Mouse (Mus musculus) liver, embryonic 11.5 days (tissue): ENCODE results near the gene Nkpd1. TPM values are rescaled to one million over a fixed set of nuclear protein-coding genes. Genes with fewer than 3 reads are reported as not detected.

Source experiments
- ATAC-seq: fragments of 200-750 bp; cut with Nextera tagmentation; replicated peaks from 2 replicates; pipeline ENCODE4 v1.8.0; 2017; ENCODE audit warnings: moderate number of reproducible peaks, mild to moderate bottlenecking, moderate TSS enrichment, moderate library complexity; ENCODE audit not compliant: low FRiP score
- DNase-seq: peaks from one replicate; pipeline ENCODE4 v3.0.0-alpha.2; 2017; ENCODE audit warnings: low spot score
- H3K27ac ChIP-seq: fragments of 300-500 bp; sonication (generic); 2 replicates; pipeline ENCODE4 v1.5.1; 2014; ENCODE audit warnings: mild to moderate bottlenecking, low read depth, low read length, control low read depth
- H3K27me3 ChIP-seq: fragments of 300-500 bp; sonication (generic); replicated peaks from 2 replicates; pipeline ENCODE4 v1.6.1; 2014; ENCODE audit warnings: low read length, mixed read lengths; ENCODE audit not compliant: control insufficient read depth, insufficient read depth
- H3K36me3 ChIP-seq: fragments of 300-500 bp; sonication (generic); 2 replicates; pipeline ENCODE4 v1.6.1; 2014; ENCODE audit warnings: mild to moderate bottlenecking, low read length, moderate library complexity, mixed read lengths; ENCODE audit not compliant: control insufficient read depth, insufficient read depth
- H3K4me1 ChIP-seq: fragments of 300-500 bp; sonication (generic); replicated peaks from 2 replicates; pipeline ENCODE4 v1.6.1; 2014; ENCODE audit warnings: low read length, mixed read lengths; ENCODE audit not compliant: control insufficient read depth, insufficient read depth
- H3K4me2 ChIP-seq: fragments of 300-500 bp; sonication (generic); 2 replicates; pipeline ENCODE4 v1.6.1; 2014; ENCODE audit warnings: mild to moderate bottlenecking, control low read depth, moderate library complexity
- H3K4me3 ChIP-seq: fragments of 300-500 bp; sonication (generic); 2 replicates; pipeline ENCODE4 v1.5.1; 2014; ENCODE audit warnings: low read depth, low read length, control low read depth
- H3K9ac ChIP-seq: fragments of 300-500 bp; sonication (generic); 2 replicates; pipeline ENCODE4 v1.6.1; 2014; ENCODE audit warnings: low read depth, low read length, control low read depth
- H3K9me3 ChIP-seq: fragments of 300-500 bp; sonication (generic); 2 replicates; pipeline ENCODE4 v1.6.1; 2016; ENCODE audit warnings: low read length, inconsistent platforms, mixed read lengths; ENCODE audit not compliant: control insufficient read depth
- whole genome bisulfite sequencing: fragments of 180-500 bp; shearing (Covaris S2); extraction: QIAGEN DNeasy Blood & Tissue Kit; methylation state at CpG from one replicate; pipeline ENCODE4 v1.1.7; 2014; 5-methylcytosine and 5-hydroxymethylcytosine counted together
- polyA plus RNA-seq: library from polyadenylated mRNA; unstranded; fragments of >200 nt; fragmentation: Nextera tagmentation; extraction: Ambion mirVana; gene quantifications from 2 replicates; pipeline ENCODE4 v1.2.1, GENCODE M21; 2014

Nkpd1 gene
- polyA plus RNA-seq, 1 experiment from 2014 or later: not detected

- WGBS: 59% methylated on average over 2 of the region's 2 CpGs
- no peak overlapping the region for H3K4me3 ChIP-seq
- H3K27me3 ChIP-seq: peaks cover 56% of the 10 kb centered on the region
- peaks cover 19% of the 10 kb centered on the region for H3K4me1 ChIP-seq
- peaks cover 8% of the 10 kb centered on the region; the same call in 1 of the 2 replicates for H3K36me3 ChIP-seq
- no peak overlapping the region for H3K9ac ChIP-seq
- H3K4me2 ChIP-seq: no peak overlapping the region
- no peaks in the 10 kb centered on the region for H3K9me3 ChIP-seq
- no peak for ATAC-seq
- no peak overlapping the region for H3K27ac ChIP-seq
- no peak for DNase-seq
These were observed 7.5 kb downstream of the Nkpd1 start for GRCm38 (mm10) chr7:19525105-19525481.

- H3K36me3 ChIP-seq: peaks cover 54% of the 10 kb centered on the region
- 81% methylated on average over 10 of the region's 10 CpGs for WGBS
- H3K9me3 ChIP-seq: no peaks in the 10 kb centered on the region
- DNase-seq: no peak
- no peak overlapping the region for H3K4me2 ChIP-seq
- no peak overlapping the region for H3K4me3 ChIP-seq
- no peaks in the 10 kb centered on the region for H3K27me3 ChIP-seq
- no peak overlapping the region for H3K27ac ChIP-seq
- H3K9ac ChIP-seq: no peak overlapping the region
- H3K4me1 ChIP-seq: no peaks in the 10 kb centered on the region
- no peak for ATAC-seq
These were observed 13.4 kb downstream of the Nkpd1 start for GRCm38 (mm10) chr7:19531077-19531476.

GRCm38 (mm10) chr7:19532240-19532639 lies 14.6 kb downstream of the Nkpd1 start:
- H3K9me3 ChIP-seq: no peaks in the 10 kb centered on the region
- no peaks in the 10 kb centered on the region for H3K4me1 ChIP-seq
- no peak overlapping the region for H3K4me2 ChIP-seq
- H3K27ac ChIP-seq: no peak overlapping the region
- ATAC-seq: no peak
- H3K27me3 ChIP-seq: no peaks in the 10 kb centered on the region
- no peak for DNase-seq
- H3K4me3 ChIP-seq: no peak overlapping the region
- no peak overlapping the region for H3K9ac ChIP-seq
- peaks cover 54% of the 10 kb centered on the region for H3K36me3 ChIP-seq
- WGBS: 91% methylated on average over 14 of the region's 14 CpGs

DNA sequence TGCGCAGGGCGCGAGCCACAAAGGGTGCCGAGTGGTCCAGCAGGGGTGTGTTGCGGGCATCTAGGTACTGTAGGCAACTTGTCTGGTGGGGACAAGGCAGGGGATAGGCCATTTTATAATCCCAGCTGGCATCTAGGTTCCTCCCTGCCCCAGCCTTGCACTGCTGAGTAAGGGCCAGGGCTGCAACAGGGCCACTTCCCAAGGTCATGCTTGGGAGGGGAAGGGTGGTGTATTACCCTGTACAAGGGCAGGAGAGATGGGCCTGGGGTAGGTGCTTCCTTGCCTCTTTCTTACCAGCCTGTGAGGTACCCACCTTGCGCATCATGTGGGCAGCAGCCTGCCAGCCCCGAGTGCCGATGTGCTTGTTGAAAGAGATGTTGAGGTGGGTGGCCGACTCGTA lies 17.0 kb downstream of the Nkpd1 start:
- ATAC-seq (no peak), DNase-seq (no peak)
- Histone ChIP-seq H3K4me2 (no peak overlapping the region), H3K36me3 (peaks cover 50% of the 10 kb centered on the region), H3K27me3 (no peaks in the 10 kb centered on the region), H3K9me3 (no peaks in the 10 kb centered on the region), H3K4me1 (no peaks in the 10 kb centered on the region), H3K9ac (no peak overlapping the region), H3K27ac (no peak overlapping the region), H3K4me3 (no peak overlapping the region)
- 96% methylated on average over 10 of the region's 10 CpGs for WGBS

- Histone ChIP-seq H3K4me2 (no peak overlapping the region), H3K9me3 (no peaks in the 10 kb centered on the region), H3K27me3 (no peaks in the 10 kb centered on the region), H3K4me3 (no peak overlapping the region), H3K36me3 (0 out of 2 replicates have a peak, but pooled peaks cover 2% of the 10 kb centered on the region), H3K4me1 (peaks cover 2% of the 10 kb centered on the region; the same call in 1 of the 2 replicates), H3K27ac (no peak overlapping the region), H3K9ac (no peak overlapping the region)
- WGBS: 92% methylated on average over 2 of the region's 2 CpGs
- DNase-seq: no peak
- ATAC-seq: no peak
These were observed 23.3 kb downstream of the Nkpd1 start for GRCm38 (mm10) chr7:19540771-19541566.

DNA sequence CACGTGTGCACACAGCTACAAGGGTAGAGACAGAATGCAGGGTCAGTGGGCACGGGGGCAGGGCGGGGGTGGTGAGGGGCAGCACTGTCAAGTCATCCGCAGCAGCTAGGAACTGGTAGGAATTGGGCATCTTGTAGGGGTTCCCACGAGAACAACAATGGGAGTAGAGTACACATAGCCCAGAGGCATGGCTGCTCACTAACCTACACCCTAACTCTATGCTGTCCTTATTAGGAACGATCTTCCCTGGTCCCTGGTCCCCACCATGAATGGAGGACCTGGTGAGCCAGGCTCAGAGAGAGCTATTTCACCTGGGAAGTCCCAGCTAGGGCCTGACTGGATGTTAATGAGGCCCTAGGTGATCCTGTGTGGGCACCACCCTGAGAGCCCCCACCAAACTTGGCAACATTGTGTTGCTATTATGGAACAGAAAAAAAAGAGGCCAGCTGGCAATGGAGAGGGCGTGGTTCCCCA lies 24.1 kb downstream of the Nkpd1 start:
- ATAC-seq (no peak), DNase-seq (no peak)
- Histone ChIP-seq H3K4me2 (no peak overlapping the region), H3K4me3 (no peak overlapping the region), H3K9me3 (no peaks in the 10 kb centered on the region), H3K4me1 (peaks cover 8% of the 10 kb centered on the region; the same call in 1 of the 2 replicates), H3K27ac (no peak overlapping the region), H3K9ac (no peak overlapping the region), H3K27me3 (no peaks in the 10 kb centered on the region), H3K36me3 (0 out of 2 replicates have a peak, but pooled peaks cover 2% of the 10 kb centered on the region)
- WGBS: 88% methylated on average over 7 of the region's 7 CpGs

GRCm38 (mm10) chr7:19542155-19542691 lies 24.6 kb downstream of the Nkpd1 start:
- Histone ChIP-seq H3K4me2 (no peak overlapping the region), H3K27me3 (no peaks in the 10 kb centered on the region), H3K4me3 (no peak overlapping the region), H3K4me1 (peaks cover 12% of the 10 kb centered on the region; the same call in 1 of the 2 replicates), H3K36me3 (0 out of 2 replicates have a peak, but pooled peaks cover 2% of the 10 kb centered on the region), H3K27ac (no peak overlapping the region), H3K9me3 (no peaks in the 10 kb centered on the region), H3K9ac (no peak overlapping the region)
- DNase-seq (no peak), ATAC-seq (no peak)
- 76% methylated on average over 8 of the region's 8 CpGs for WGBS

DNA sequence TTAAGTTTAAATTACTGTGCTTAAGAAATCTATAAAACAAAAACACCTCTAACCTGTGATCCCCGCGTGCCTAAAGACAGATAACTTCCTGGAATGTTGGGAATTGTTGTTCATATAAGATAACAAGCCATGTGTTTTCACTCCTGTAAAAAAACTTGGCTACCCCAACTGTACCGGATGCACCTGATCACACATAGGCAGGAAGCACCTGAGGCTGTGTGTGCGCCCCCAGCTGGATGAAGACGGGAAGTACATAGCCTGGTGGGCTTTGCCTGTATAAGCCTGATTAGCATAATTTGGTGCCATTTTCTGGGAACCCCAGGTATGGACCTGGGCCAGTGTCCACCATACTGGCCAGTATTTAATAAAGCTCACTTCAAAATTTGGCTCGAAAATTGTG lies 25.9 kb downstream of the Nkpd1 start:
- ATAC-seq (no peak), DNase-seq (no peak)
- Histone ChIP-seq H3K4me2 (no peak overlapping the region), H3K27me3 (no peaks in the 10 kb centered on the region), H3K27ac (no peak overlapping the region), H3K4me1 (peaks cover 12% of the 10 kb centered on the region; the same call in 1 of the 2 replicates), H3K4me3 (no peak overlapping the region), H3K36me3 (no peaks in the 10 kb centered on the region), H3K9me3 (no peaks in the 10 kb centered on the region), H3K9ac (no peak overlapping the region)
- 53% methylated on average over 6 of the region's 6 CpGs for WGBS
